Mouse (Mus musculus): ENCODE data around the gene Fdx1. TPM values are rescaled to one million over a fixed set of nuclear protein-coding genes. Genes with fewer than 3 reads are reported as not detected.

The Fdx1 gene
- total and polyA plus RNA-seq, 2 experiments, result 160 to 290 TPM

DNA sequence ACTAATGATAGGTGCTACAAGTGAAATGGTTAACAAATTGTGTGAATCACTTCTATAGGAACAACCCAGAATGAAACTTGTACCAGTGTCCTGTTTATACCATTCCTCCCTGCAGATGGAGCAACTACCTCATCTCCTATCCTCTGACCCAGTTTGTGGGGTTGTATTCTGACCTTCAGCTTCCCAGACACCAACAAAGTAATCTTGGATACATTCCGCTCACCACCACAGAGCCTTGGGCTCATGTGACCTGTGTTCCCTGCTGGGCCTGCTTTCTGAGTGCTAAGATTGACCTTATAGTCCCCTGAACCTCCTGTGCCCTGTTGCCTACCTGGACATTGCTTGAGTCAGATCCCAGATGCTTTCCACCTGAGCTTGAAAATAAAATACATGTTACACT lies 47.8 kb downstream of the Fdx1 start:
- Histone ChIP-seq H3K36me3 (ENCODE audit: control insufficient read depth, insufficient read depth, low read length) (no peaks in the 10 kb centered on the region), H3K9ac (ENCODE audit: low read depth, low read length) (no peak overlapping the region), H3K27me3 (ENCODE audit: control insufficient read depth, insufficient read depth, low read length) (no peaks in the 10 kb centered on the region), H3K79me2 (ENCODE audit: control insufficient read depth, insufficient read depth, low read length) (no peaks in the 10 kb centered on the region), H3K4me3 (ENCODE audit: insufficient read depth, low read depth, low read length) (no peak overlapping the region), H3K4me1 (ENCODE audit: control insufficient read depth, insufficient read depth, low read length) (no peaks in the 10 kb centered on the region), H3K27ac (replicated peaks; ENCODE audit: insufficient read depth, low read depth, low read length) (no peak overlapping the region)
- no peak for DNase-seq (ENCODE audit: extremely low read depth, low read depth, low spot score)
- TF ChIP-seq CTCF (IDR thresholded peaks at IDR 0.05; ENCODE audit: low read depth, low read length), result no peak
- no peak for TF ChIP-seq POLR2A (IDR thresholded peaks at IDR 0.05; ENCODE audit: extremely low read depth, insufficient read depth, low read length)
- 97% methylated on average over 1 of the region's 1 CpGs for WGBS

DNA sequence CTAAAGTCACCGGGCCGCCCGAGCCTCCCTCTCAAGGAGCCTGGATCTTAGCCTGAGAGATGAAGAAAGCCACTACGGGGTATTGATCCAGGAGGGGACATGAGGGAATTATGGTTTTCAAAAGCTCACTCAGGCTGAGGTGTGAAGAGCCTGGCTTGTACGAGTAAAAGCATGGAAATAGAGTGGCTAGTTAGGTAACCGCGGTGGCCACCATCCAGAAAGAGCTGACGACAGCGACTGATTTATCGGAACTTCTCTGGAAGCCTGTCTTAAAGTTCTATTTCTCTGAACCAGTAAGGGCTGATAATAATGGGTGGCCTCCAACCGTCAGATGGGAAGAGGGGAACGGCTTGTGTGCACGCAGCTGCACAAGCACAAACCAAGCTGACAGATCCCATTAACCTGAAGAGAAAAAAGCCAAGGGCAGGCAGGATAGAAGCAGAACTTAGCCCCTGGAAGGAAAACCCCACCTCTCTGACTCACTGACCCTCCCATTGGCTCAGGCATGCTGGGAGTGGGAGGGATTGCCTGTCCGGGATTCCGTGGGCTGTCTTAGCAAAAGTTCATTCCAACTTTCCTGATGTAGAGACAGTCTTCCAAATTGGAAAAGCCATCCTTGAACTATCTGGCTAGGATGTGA lies 48.8 kb downstream of the Fdx1 start:
- Histone ChIP-seq H3K4me3 (ENCODE audit: insufficient read depth, low read depth, low read length) (no peak overlapping the region), H3K9ac (ENCODE audit: low read depth, low read length) (no peak overlapping the region), H3K4me1 (ENCODE audit: control insufficient read depth, insufficient read depth, low read length) (no peaks in the 10 kb centered on the region), H3K36me3 (ENCODE audit: control insufficient read depth, insufficient read depth, low read length) (no peaks in the 10 kb centered on the region), H3K27me3 (ENCODE audit: control insufficient read depth, insufficient read depth, low read length) (no peaks in the 10 kb centered on the region), H3K27ac (replicated peaks; ENCODE audit: insufficient read depth, low read depth, low read length) (no peak overlapping the region), H3K79me2 (ENCODE audit: control insufficient read depth, insufficient read depth, low read length) (no peaks in the 10 kb centered on the region)
- TF ChIP-seq POLR2A (IDR thresholded peaks at IDR 0.05; ENCODE audit: extremely low read depth, insufficient read depth, low read length) (no peak), CTCF (IDR thresholded peaks at IDR 0.05; ENCODE audit: low read depth, low read length) (no peak)
- WGBS, result 81% methylated on average over 15 of the region's 15 CpGs
- no peak for DNase-seq (ENCODE audit: extremely low read depth, low read depth, low spot score)

DNA sequence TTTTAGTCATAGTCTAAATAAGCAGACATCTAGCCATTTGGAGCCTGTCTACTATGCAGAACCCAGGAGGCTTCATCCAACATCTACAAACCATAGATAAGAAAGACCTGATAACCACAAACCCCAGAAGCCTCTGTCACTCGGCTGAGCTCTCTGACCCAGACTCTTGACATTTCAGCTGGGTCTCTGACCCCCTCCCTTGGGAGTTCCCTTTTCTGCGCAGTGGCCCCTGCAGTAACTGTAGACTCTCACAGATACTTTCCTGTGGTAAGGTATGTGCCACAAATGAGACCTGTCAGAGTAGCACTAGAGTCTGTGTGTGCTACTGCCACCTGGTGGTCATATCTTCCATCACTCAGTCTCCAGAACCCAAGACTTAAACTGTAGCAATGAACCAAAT lies 54.5 kb downstream of the Fdx1 start:
- Histone ChIP-seq H3K27ac (replicated peaks; ENCODE audit: insufficient read depth, low read depth, low read length) (no peak overlapping the region), H3K4me1 (ENCODE audit: control insufficient read depth, insufficient read depth, low read length) (peaks cover 3% of the 10 kb centered on the region), H3K79me2 (ENCODE audit: control insufficient read depth, insufficient read depth, low read length) (no peaks in the 10 kb centered on the region), H3K4me3 (ENCODE audit: insufficient read depth, low read depth, low read length) (no peak overlapping the region), H3K36me3 (ENCODE audit: control insufficient read depth, insufficient read depth, low read length) (no peaks in the 10 kb centered on the region), H3K27me3 (ENCODE audit: control insufficient read depth, insufficient read depth, low read length) (peaks cover 3% of the 10 kb centered on the region; the same call in 1 of the 2 replicates), H3K9ac (ENCODE audit: low read depth, low read length) (no peak overlapping the region)
- 9% methylated on average over 2 of the region's 2 CpGs for WGBS
- TF ChIP-seq CTCF (IDR thresholded peaks at IDR 0.05; ENCODE audit: low read depth, low read length) (peak; percentile 59), POLR2A (IDR thresholded peaks at IDR 0.05; ENCODE audit: extremely low read depth, insufficient read depth, low read length) (no peak)
- peak; percentile 70 for DNase-seq (ENCODE audit: extremely low read depth, low read depth, low spot score)

DNA sequence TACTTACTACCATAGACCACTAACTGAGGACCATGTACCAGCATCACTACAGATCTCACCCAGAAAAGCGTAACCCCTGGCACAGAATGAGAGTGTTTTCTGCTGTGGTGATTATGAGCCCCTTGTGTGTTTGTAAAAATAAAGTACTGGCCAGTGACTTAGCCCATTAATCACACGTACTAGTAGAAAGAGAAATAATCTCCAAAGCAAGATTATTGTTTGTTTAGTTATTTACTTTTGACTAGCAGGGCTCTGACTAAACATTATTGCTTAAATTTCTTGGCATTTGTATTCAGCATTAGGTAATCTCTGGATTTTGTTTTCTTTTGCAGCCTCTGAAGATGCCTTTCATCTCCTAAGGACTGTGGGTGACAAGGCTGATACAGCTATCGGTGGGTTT lies 55.1 kb downstream of the Fdx1 start:
- H3K4me3 ChIP-seq (ENCODE audit: insufficient read depth, low read depth, low read length), result no peak overlapping the region
- H3K27me3 ChIP-seq (ENCODE audit: control insufficient read depth, insufficient read depth, low read length), result peaks cover 3% of the 10 kb centered on the region; the same call in 1 of the 2 replicates
- H3K36me3 ChIP-seq (ENCODE audit: control insufficient read depth, insufficient read depth, low read length), result no peaks in the 10 kb centered on the region
- no peaks in the 10 kb centered on the region for H3K79me2 ChIP-seq (ENCODE audit: control insufficient read depth, insufficient read depth, low read length)
- TF ChIP-seq POLR2A (IDR thresholded peaks at IDR 0.05; ENCODE audit: extremely low read depth, insufficient read depth, low read length), result no peak
- no peak for TF ChIP-seq CTCF (IDR thresholded peaks at IDR 0.05; ENCODE audit: low read depth, low read length)
- WGBS, result 41% methylated on average over 3 of the region's 3 CpGs
- peaks cover 3% of the 10 kb centered on the region for H3K4me1 ChIP-seq (ENCODE audit: control insufficient read depth, insufficient read depth, low read length)
- H3K27ac ChIP-seq (replicated peaks; ENCODE audit: insufficient read depth, low read depth, low read length), result no peak overlapping the region
- H3K9ac ChIP-seq (ENCODE audit: low read depth, low read length), result no peak overlapping the region
- peak; percentile 86 for DNase-seq (ENCODE audit: extremely low read depth, low read depth, low spot score)

DNA sequence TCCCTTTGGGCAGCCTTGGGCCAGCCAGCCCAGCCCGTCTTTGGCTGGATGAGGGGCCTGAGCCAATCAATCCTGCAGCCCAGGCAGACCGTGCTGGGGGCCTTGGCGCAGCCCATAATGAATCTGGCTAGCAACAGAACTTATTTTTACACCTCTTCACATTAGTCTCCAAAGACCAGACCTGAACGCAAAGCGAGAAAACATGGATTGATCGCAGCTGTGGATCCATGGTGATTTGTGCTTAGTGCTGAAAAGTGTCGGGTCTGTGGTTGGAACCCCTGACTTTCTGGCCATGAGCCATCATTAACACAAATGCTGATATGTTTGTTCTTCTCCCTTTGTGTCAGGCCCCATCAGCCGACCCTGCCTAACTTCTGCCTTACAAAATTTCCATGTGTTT lies 56.4 kb downstream of the Fdx1 start:
- no peaks in the 10 kb centered on the region for H3K79me2 ChIP-seq (ENCODE audit: control insufficient read depth, insufficient read depth, low read length)
- DNase-seq (ENCODE audit: extremely low read depth, low read depth, low spot score), result no peak
- H3K4me3 ChIP-seq (ENCODE audit: insufficient read depth, low read depth, low read length), result no peak overlapping the region
- 90% methylated on average over 8 of the region's 8 CpGs for WGBS
- no peaks in the 10 kb centered on the region for H3K36me3 ChIP-seq (ENCODE audit: control insufficient read depth, insufficient read depth, low read length)
- no peak overlapping the region for H3K9ac ChIP-seq (ENCODE audit: low read depth, low read length)
- peaks cover 3% of the 10 kb centered on the region; the same call in 1 of the 2 replicates for H3K27me3 ChIP-seq (ENCODE audit: control insufficient read depth, insufficient read depth, low read length)
- H3K4me1 ChIP-seq (ENCODE audit: control insufficient read depth, insufficient read depth, low read length), result peaks cover 3% of the 10 kb centered on the region
- H3K27ac ChIP-seq (replicated peaks; ENCODE audit: insufficient read depth, low read depth, low read length), result no peak overlapping the region
- TF ChIP-seq CTCF (IDR thresholded peaks at IDR 0.05; ENCODE audit: low read depth, low read length) (no peak), POLR2A (IDR thresholded peaks at IDR 0.05; ENCODE audit: extremely low read depth, insufficient read depth, low read length) (no peak)

Other genes with a start within 250 kb of the Fdx1 start
- gene Arhgap20, start 198.2 kb downstream of the Fdx1 start, total RNA-seq (2014; rRNA removed), result under 0.01 and 0.09 TPM in 2 replicates
- gene Arhgap20, start 198.2 kb downstream of the Fdx1 start, polyA plus RNA-seq (2012; rRNA removed), result 0.01 TPM in 1 of 2 replicates, not detected in the other
- 167 TPM in 2 replicates for gene Rdx, start 83.6 kb upstream of the Fdx1 start, total RNA-seq (2014; rRNA removed)
- 30.5 and 32.7 TPM in 2 replicates for gene Rdx, start 83.6 kb upstream of the Fdx1 start, polyA plus RNA-seq (2012; rRNA removed)
- gene Zc3h12c, start 205.0 kb upstream of the Fdx1 start, total RNA-seq (2014; rRNA removed), result 4.5 and 6.0 TPM in 2 replicates
- gene Zc3h12c, start 205.0 kb upstream of the Fdx1 start, polyA plus RNA-seq (2012; rRNA removed), result 0.98 and 1.1 TPM in 2 replicates